Mouse (Mus musculus) embryonic stem cell, embryonic (primary cell): ENCODE measurements around the gene Gramd1c.

Experiments
- CTCF ChIA-PET, 4 experiments: fragments of 300-600 bp in 2 of 4; fragments of 350-600 bp in 2 of 4; sonication (Branson Sonifier 250); formaldehyde crosslinking; loops; one replicate each; lab custom pipeline; 2022; ENCODE audit warnings: inconsistent platforms in 2 of 4; lab: Charles Lee
- POLR2A ChIA-PET, 4 experiments: fragments of 300-600 bp in 2 of 4; fragments of 350-600 bp in 2 of 4; sonication (Branson Sonifier 250); formaldehyde crosslinking; loops; one replicate each; lab custom pipeline; 2022; ENCODE audit warnings: antibody characterized with exemption in 4 of 4, inconsistent platforms in 1 of 4; lab: Charles Lee

Gene Gramd1c

DNA sequence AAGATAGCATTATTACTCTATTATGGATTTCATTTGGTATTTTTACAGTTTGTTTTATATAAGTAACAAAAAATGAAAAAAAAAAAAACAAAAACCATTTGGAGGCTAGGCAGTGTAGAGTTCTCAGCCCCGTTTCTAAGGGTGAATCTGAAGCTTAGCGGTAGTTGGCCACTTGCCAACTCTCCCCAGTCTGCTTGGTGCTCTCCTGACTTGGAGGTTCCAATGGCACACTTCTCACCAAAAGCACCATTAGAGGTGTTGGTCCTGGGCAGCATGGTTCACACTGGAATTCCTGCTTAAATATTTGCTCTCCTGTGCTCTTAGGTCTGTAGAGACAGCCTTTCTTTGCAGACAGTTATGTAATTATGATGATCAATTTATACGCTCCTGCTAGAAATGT is 127.8 kb downstream of the Gramd1c start:
- POLR2A ChIA-PET, result interaction anchor here in 1 of 4 experiments (1.1 to 1.2 kb wide), 2 partner anchors 11 to 46 kb away, joined by 3 read pairs; partner anchors contain the start of gene Ccdc191
- CTCF ChIA-PET, result no interaction called here

DNA sequence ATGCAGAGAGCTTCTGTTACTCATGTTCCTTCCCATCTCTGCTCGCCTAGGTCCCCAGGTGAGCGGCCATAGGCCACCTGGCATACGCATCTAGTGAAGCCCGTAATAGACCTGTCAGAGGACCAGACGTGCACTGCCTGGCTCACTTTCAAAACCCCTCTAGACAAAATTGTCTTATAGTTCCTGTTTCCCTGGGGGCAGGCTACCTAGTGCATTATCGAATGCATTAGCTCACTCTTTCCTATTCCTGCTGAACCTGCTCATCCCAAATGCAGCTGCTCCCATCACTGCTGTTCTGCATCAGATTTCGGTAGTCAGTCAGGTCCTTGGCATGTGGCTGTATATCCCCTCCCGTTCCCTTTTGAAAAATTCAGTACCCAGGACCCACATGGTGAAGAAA is 128.3 kb downstream of the Gramd1c start:
- POLR2A ChIA-PET, result interaction anchor here in 1 of 4 experiments (1.1 to 1.5 kb wide), 3 partner anchors 11 to 45 kb away, joined by 3 read pairs; partner anchors contain the start of gene Ccdc191
- CTCF ChIA-PET, result no interaction called here

DNA sequence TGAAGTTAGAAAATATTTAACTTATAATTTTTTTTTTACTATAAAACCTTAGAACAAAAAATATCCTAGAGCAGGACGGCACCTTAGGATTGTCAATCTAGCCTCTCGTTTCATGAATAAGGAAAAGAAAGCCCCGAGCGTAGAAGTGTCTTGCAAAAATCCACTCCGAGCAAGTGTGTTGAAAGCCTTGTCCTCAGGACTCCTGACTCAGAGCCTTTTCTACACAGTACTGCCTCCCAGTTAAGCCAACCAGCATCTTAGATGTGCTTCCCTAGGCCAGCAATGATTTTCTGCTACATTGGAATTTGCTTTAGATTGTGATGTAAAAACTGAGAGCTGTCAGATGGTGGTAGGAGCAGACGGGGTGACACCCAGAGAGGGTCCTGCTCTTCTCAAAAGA is 130.1 kb downstream of the Gramd1c start:
- POLR2A ChIA-PET, result interaction anchor here in 1 of 4 experiments (1.4 to 2.3 kb wide), 2 partner anchors 10 to 13 kb away, joined by 5 to 6 read pairs; no protein-coding TSS in a partner anchor
- CTCF ChIA-PET, result no interaction called here

DNA sequence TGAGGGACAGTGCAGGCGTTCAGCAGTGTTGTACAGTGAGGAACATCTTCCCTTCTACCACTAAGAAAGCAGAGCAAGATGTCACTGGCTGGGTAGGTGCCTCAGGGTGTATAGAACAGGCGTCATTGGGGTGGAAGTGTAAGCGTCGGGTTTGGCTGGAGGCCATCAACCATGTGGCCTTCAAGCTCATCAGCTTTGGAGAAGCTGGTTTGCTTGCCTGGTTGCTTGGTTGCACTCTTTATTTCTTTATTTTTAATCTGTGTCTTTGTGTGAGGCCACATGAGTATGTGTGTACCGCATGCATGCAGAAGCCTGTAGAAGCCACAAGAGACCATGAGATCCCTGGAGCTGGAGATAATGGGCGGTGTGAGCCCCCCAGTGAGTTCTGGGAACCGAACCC is 130.8 kb downstream of the Gramd1c start:
- CTCF ChIA-PET, result no interaction called here

DNA sequence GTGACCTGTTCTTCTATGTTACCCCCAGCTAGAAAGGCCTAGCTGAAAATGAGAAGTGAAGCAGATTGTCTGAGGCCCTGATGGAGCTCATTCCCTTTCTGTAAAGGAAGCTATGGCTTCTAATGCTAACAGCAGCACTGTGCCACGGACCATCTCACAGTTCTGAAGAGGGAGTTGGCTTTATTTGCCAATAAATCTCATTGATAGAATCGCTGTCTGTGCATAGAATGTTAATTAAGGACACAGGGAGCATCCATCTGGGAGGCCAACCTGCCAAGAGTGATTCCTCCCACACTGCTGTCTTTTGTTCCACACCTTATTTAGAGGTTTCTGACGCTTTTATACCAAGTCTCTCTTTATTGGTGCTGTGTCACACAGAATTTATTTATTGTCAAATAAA is 131.6 kb downstream of the Gramd1c start:
- POLR2A ChIA-PET, result interaction anchor here in 3 of 4 experiments (0.6 to 1.1 kb wide), 3 partner anchors 42 to 213 kb away, joined by 3 to 14 read pairs (median 3); partner anchors contain the start of gene Ccdc191 (in 1 of the 3)
- CTCF ChIA-PET, result no interaction called here

More for the DNA sequence above, 130.8 kb downstream of the Gramd1c start:
- POLR2A ChIA-PET, result interaction anchor here in 1 of 4 experiments (2.3 kb wide), 1 partner anchor 14 kb away, joined by 6 read pairs; no protein-coding TSS in a partner anchor

DNA sequence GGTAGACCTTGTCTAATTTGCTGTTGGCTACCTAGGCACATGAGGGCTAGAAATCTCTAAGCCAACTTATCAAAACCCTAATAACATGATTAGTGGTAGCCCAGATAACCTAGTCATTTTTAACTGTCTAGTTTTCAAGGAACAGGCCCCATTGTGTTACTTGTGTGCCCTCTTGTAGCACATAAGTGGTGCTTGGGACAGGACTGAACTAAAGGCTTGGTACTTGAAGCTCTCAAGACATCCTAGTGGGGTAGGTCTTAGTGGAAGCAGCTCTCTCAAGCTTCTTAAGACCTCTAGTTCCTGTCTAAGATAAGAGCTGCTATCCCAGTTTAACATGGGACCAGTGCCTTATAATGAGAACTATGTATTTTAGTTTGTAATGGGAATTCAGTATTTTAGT is 132.6 kb downstream of the Gramd1c start:
- CTCF ChIA-PET, result interaction anchor here in 3 of 4 experiments (0.5 to 0.8 kb wide), 3 partner anchors 53 to 128 kb away, joined by 3 to 4 read pairs (median 3); no protein-coding TSS in a partner anchor
- POLR2A ChIA-PET, result interaction anchor here in 3 of 4 experiments (0.8 to 1.5 kb wide), 4 partner anchors 12 to 125 kb away, joined by 3 to 14 read pairs (median 4); partner anchors contain the start of gene Ccdc191 (in 1 of the 3)
